Mouse (Mus musculus) MEL (cell line): ENCODE data around the gene Myog. TPM values are rescaled to one million over a fixed set of nuclear protein-coding genes. Genes with fewer than 3 reads are reported as not detected.

Source experiments
- DNase-seq: peaks from one replicate; pipeline ENCODE4 v3.0.0; 2011; ENCODE audit warnings: low read depth, low spot score
- H3K27ac ChIP-seq: 2 replicates; pipeline ENCODE4 v1.5.1; 2012; ENCODE audit warnings: low read depth, mild to moderate bottlenecking, control low read depth, low read length, moderate library complexity; ENCODE audit not compliant: control insufficient read depth
- H3K27me3 ChIP-seq, 2 experiments: fragments of 150-350 bp in 1 of 2; sonication (generic) in 1 of 2; 2 replicates each; pipeline ENCODE4 v1.6.1; 2012; ENCODE audit warnings: low read length in 2 of 2, mild to moderate bottlenecking in 2 of 2, improper control_type of control experiment in 1 of 2, moderate library complexity in 1 of 2; ENCODE audit not compliant: insufficient read depth in 2 of 2, control insufficient read depth in 1 of 2
- H3K36me3 ChIP-seq, 2 experiments: 2 replicates each; pipeline ENCODE4 v1.6.1; 2012 to 2014; ENCODE audit warnings: low read length in 2 of 2, improper control_type of control experiment in 1 of 2, inconsistent platforms in 1 of 2, mild to moderate bottlenecking in 1 of 2; ENCODE audit not compliant: insufficient read depth in 2 of 2, control insufficient read depth in 1 of 2
- H3K4me1 ChIP-seq, 2 experiments: fragments of 150-350 bp in 1 of 2; sonication (generic) in 1 of 2; 2 replicates each; pipeline ENCODE4 v1.6.1; 2012; ENCODE audit warnings: low read length in 2 of 2, improper control_type of control experiment in 1 of 2, mild to moderate bottlenecking in 1 of 2; ENCODE audit not compliant: insufficient read depth in 2 of 2, control insufficient read depth in 1 of 2
- H3K4me3 ChIP-seq, 2 experiments: fragments of 150-350 bp in 1 of 2; sonication (generic) in 1 of 2; 2 replicates each; pipeline ENCODE4 v1.5.1; 2012; ENCODE audit warnings: low read depth in 2 of 2, low read length in 2 of 2, mild to moderate bottlenecking in 2 of 2, moderate library complexity in 2 of 2, control low read depth in 1 of 2, improper control_type of control experiment in 1 of 2; ENCODE audit not compliant: control insufficient read depth in 1 of 2, insufficient read depth in 1 of 2
- H3K79me2 ChIP-seq: 2 replicates; pipeline ENCODE4 v1.6.1; 2012; ENCODE audit warnings: mild to moderate bottlenecking, low read length, moderate library complexity; ENCODE audit not compliant: control insufficient read depth, poor library complexity, insufficient read depth
- H3K9ac ChIP-seq: 2 replicates; pipeline ENCODE4 v1.6.1; 2012; ENCODE audit warnings: low read depth, mild to moderate bottlenecking, control low read depth, low read length, moderate library complexity; ENCODE audit not compliant: control insufficient read depth, poor library complexity, severe bottlenecking
- H3K9me3 ChIP-seq: fragments of 150-350 bp; sonication (generic); replicated peaks from 2 replicates; pipeline ENCODE4 v1.6.1; 2012; ENCODE audit warnings: mild to moderate bottlenecking, low read length, improper control_type of control experiment, moderate library complexity; ENCODE audit not compliant: insufficient read depth
- BHLHE40 ChIP-seq: IDR thresholded peaks from 2 replicates; pipeline ENCODE4 v1.6.1; 2012; ENCODE audit warnings: low read depth, mild to moderate bottlenecking, inconsistent platforms, low read length, improper control_type of control experiment, borderline replicate concordance
- CHD2 ChIP-seq: IDR thresholded peaks from 2 replicates; pipeline ENCODE4 v1.6.1; 2011; ENCODE audit warnings: low read length, improper control_type of control experiment
- CTCF ChIP-seq, 3 experiments: IDR thresholded peaks in 2 of 3; conservative IDR thresholded peaks in 1 of 3; 2 replicates each; pipeline ENCODE4 v1.5.1; 2011 to 2012; ENCODE audit warnings: low read length in 3 of 3, low read depth in 2 of 3, mild to moderate bottlenecking in 2 of 3, improper control_type of control experiment in 1 of 3, inconsistent platforms in 1 of 3, mixed read lengths in 1 of 3, moderate library complexity in 1 of 3; ENCODE audit not compliant: control insufficient read depth in 1 of 3, insufficient read depth in 1 of 3, poor library complexity in 1 of 3, severe bottlenecking in 1 of 3
- E2F4 ChIP-seq: IDR thresholded peaks from 2 replicates; pipeline ENCODE4 v1.6.1; 2011; ENCODE audit warnings: low read depth, low read length, improper control_type of control experiment, borderline replicate concordance
- ELF1 ChIP-seq: IDR thresholded peaks from 2 replicates; pipeline ENCODE4 v1.6.1; 2014; ENCODE audit warnings: low read depth, mild to moderate bottlenecking, inconsistent platforms, low read length, improper control_type of control experiment, moderate library complexity
- HCFC1 ChIP-seq: IDR thresholded peaks from 2 replicates; pipeline ENCODE4 v1.6.1; 2012; ENCODE audit warnings: low read depth, mild to moderate bottlenecking, inconsistent platforms, low read length, improper control_type of control experiment, moderate library complexity
- JUND ChIP-seq: IDR thresholded peaks from 2 replicates; pipeline ENCODE4 v1.6.1; 2011; ENCODE audit warnings: low read depth, mild to moderate bottlenecking, improper control_type of control experiment, low read length
- KAT2A ChIP-seq: conservative IDR thresholded peaks from 2 replicates; pipeline ENCODE4 v1.6.1; 2012; ENCODE audit warnings: low read depth, low read length, improper control_type of control experiment, inconsistent platforms
- MAFK ChIP-seq: IDR thresholded peaks from 2 replicates; pipeline ENCODE4 v1.6.1; 2011; ENCODE audit warnings: low read depth, mild to moderate bottlenecking, low read length, improper control_type of control experiment, borderline replicate concordance
- MYC ChIP-seq: IDR thresholded peaks from 2 replicates; pipeline ENCODE4 v1.6.1; 2011; ENCODE audit warnings: low read depth, mild to moderate bottlenecking, low read length, improper control_type of control experiment, moderate library complexity
- NELFE ChIP-seq: IDR thresholded peaks from 2 replicates; pipeline ENCODE4 v1.6.1; 2011; ENCODE audit warnings: low read depth, low read length, improper control_type of control experiment
- NRF1 ChIP-seq: IDR thresholded peaks from 2 replicates; pipeline ENCODE4 v1.6.1; 2014; ENCODE audit warnings: low read depth, mild to moderate bottlenecking, inconsistent platforms, low read length, improper control_type of control experiment, moderate library complexity; ENCODE audit not compliant: poor library complexity, insufficient read depth, severe bottlenecking
- POLR2AphosphoS2 ChIP-seq: IDR thresholded peaks from 2 replicates; pipeline ENCODE4 v1.6.1; 2011; ENCODE audit warnings: low read length, improper control_type of control experiment
- POLR2AphosphoS5 ChIP-seq: IDR thresholded peaks from 2 replicates; pipeline ENCODE4 v1.6.1; 2012; ENCODE audit warnings: low read depth, borderline replicate concordance, mild to moderate bottlenecking, inconsistent platforms, low read length, moderate library complexity, mixed read lengths
- RAD21 ChIP-seq: IDR thresholded peaks from 2 replicates; pipeline ENCODE4 v1.6.1; 2011; ENCODE audit warnings: mild to moderate bottlenecking, low read depth, low read length, improper control_type of control experiment
- SMC3 ChIP-seq: IDR thresholded peaks from 2 replicates; pipeline ENCODE4 v1.6.1; 2011; ENCODE audit warnings: low read depth, low read length, improper control_type of control experiment
- TBP ChIP-seq: IDR thresholded peaks from 2 replicates; pipeline ENCODE4 v1.8.0; 2011; ENCODE audit warnings: low read depth, low read length, improper control_type of control experiment
- UBTF ChIP-seq: IDR thresholded peaks from 2 replicates; pipeline ENCODE4 v1.6.1; 2012; ENCODE audit warnings: low read depth, mild to moderate bottlenecking, inconsistent platforms, low read length, improper control_type of control experiment, moderate library complexity, borderline replicate concordance; ENCODE audit not compliant: insufficient read depth
- ZC3H11A ChIP-seq: IDR thresholded peaks from 2 replicates; pipeline ENCODE4 v1.6.1; 2012; ENCODE audit warnings: low read depth, mild to moderate bottlenecking, inconsistent platforms, low read length, improper control_type of control experiment
- polyA plus RNA-seq, 2 experiments: library from polyadenylated mRNA; stranded (reverse) in 1 of 2; unstranded in 1 of 2; fragments of >175 nt in 1 of 2; fragments of >200 nt in 1 of 2; gene quantifications; 2 replicates each; pipeline versions ENCODE4 v1.2.1 to v1.2.4; 2012; ENCODE audit warnings: low replicate concordance in 2 of 2, low read depth in 1 of 2; ENCODE audit not compliant: insufficient read length in 2 of 2, insufficient read depth in 1 of 2, missing spikeins in 1 of 2
- total RNA-seq: library from RNA; depleted of rRNA; stranded (reverse); fragments of 300-350 nt; gene quantifications from 2 replicates; pipeline ENCODE4 v1.2.3, GENCODE M21; 2012; rRNA removed

The Myog gene
- total and polyA plus RNA-seq, 3 experiments = not detected

GRCm38 (mm10) chr1:134339757-134340619, 50.2 kb downstream of the Myog start:
- Histone ChIP-seq H3K79me2 (no peaks in the 10 kb centered on the region), H3K9me3 (no peaks in the 10 kb centered on the region), H3K36me3 (no peaks in the 10 kb centered on the region), H3K27ac (no peak overlapping the region), H3K9ac (no peak overlapping the region), H3K27me3 (no peaks in the 10 kb centered on the region), H3K4me3 (no peak overlapping the region), H3K4me1 (no peaks in the 10 kb centered on the region)
- TF ChIP-seq ZC3H11A (peak; percentile 45), UBTF (no peak), CTCF (IDR thresholded peaks at IDR 0.05 in 2 of 3, conservative IDR thresholded peaks at IDR 0.05 in 1 of 3; ENCODE audit: control insufficient read depth in 1 of 3, insufficient read depth in 1 of 3, low read depth in 2 of 3, low read length in 3 of 3, poor library complexity in 1 of 3, severe bottlenecking in 1 of 3) (peak; percentile 49 to 61 (median 56); a peak in 5 of 6 replicates), E2F4 (no peak), RAD21 (peak; percentile 67), SMC3 (peak; percentile 45), BHLHE40 (no peak), TBP (no peak), CHD2 (no peak), JUND (no peak)
- peak; percentile 61 for DNase-seq

- H3K27ac ChIP-seq = no peak overlapping the region
- H3K4me1 ChIP-seq = no peaks in the 10 kb centered on the region
- TF ChIP-seq MAFK = no peak
- TF ChIP-seq ZC3H11A = no peak
- no peak for TF ChIP-seq POLR2AphosphoS5
- TF ChIP-seq TBP = no peak
- no peak for TF ChIP-seq NELFE
- TF ChIP-seq MYC = no peak
- no peak for TF ChIP-seq HCFC1
- no peak for TF ChIP-seq NRF1
- no peak for TF ChIP-seq RAD21
- TF ChIP-seq ELF1 = no peak
- no peak for TF ChIP-seq POLR2AphosphoS2
- TF ChIP-seq KAT2A = no peak
- TF ChIP-seq, all 39 proteins: peak for 0
- Histone ChIP-seq H3K9ac (no peak overlapping the region), H3K27me3 (no peaks in the 10 kb centered on the region), H3K9me3 (no peaks in the 10 kb centered on the region), H3K79me2 (no peaks in the 10 kb centered on the region), H3K36me3 (peaks cover 0 to 1% of the 10 kb centered on the region in 2 experiments; a peak in 1 of 4 replicates), H3K4me3 (no peak overlapping the region)
- no peak for DNase-seq
Measured at GRCm38 (mm10) chr1:134341641-134342277, 52.0 kb downstream of the Myog start.

Other genes with a start within 250 kb of the Myog start
- 2.1 and 2.7 TPM in 2 replicates for gene Btg2, start 210.9 kb upstream of the Myog start, total RNA-seq
- gene Btg2, start 210.9 kb upstream of the Myog start, polyA plus RNA-seq = 1 to 10 TPM in 1 of 2 experiments, not detected in 1; 3.6 TPM
- not detected in 2 replicates for gene Chit1, start 178.7 kb upstream of the Myog start, total RNA-seq
- gene Chit1, start 178.7 kb upstream of the Myog start, polyA plus RNA-seq = not detected
- not detected in 2 replicates for gene Chil1, start 107.8 kb upstream of the Myog start, total RNA-seq
- gene Chil1, start 107.8 kb upstream of the Myog start, polyA plus RNA-seq = not detected
- gene Mybph, start 96.5 kb upstream of the Myog start, total RNA-seq = not detected in 2 replicates
- not detected for gene Mybph, start 96.5 kb upstream of the Myog start, polyA plus RNA-seq
- 0.03 TPM in 1 of 2 replicates, not detected in the other for gene Adora1, start 54.6 kb upstream of the Myog start, total RNA-seq
- not detected for gene Adora1, start 54.6 kb upstream of the Myog start, polyA plus RNA-seq
- not detected in 2 replicates for gene Ppfia4, start 42.9 kb downstream of the Myog start, total RNA-seq
- gene Ppfia4, start 42.9 kb downstream of the Myog start, polyA plus RNA-seq = under 1 TPM in 1 of 2 experiments, not detected in 1; 0.11 TPM
- gene Tmem183a, start 72.0 kb downstream of the Myog start, total RNA-seq = 54.2 and 69.3 TPM in 2 replicates
- gene Tmem183a, start 72.0 kb downstream of the Myog start, polyA plus RNA-seq = 100 to 1,000 TPM in 1 of 2 experiments, 10 to 100 TPM in 1; 82.7 to 131 TPM
- gene 4933406M09Rik, start 96.0 kb downstream of the Myog start, total RNA-seq = not detected in 2 replicates
- gene 4933406M09Rik, start 96.0 kb downstream of the Myog start, polyA plus RNA-seq = not detected
- 18.8 and 35.8 TPM in 2 replicates for gene Cyb5r1, start 115.6 kb downstream of the Myog start, total RNA-seq
- gene Cyb5r1, start 115.6 kb downstream of the Myog start, polyA plus RNA-seq = 10 to 100 TPM in 1 of 2 experiments, not detected in 1; 94.8 TPM
- gene Adipor1, start 125.4 kb downstream of the Myog start, total RNA-seq = 55.2 and 57.6 TPM in 2 replicates
- gene Adipor1, start 125.4 kb downstream of the Myog start, polyA plus RNA-seq = 100 to 1,000 TPM in 1 of 2 experiments, 10 to 100 TPM in 1; 94.1 to 109 TPM
- gene Klhl12, start 165.5 kb downstream of the Myog start, total RNA-seq = 21.8 and 26.4 TPM in 2 replicates
- gene Klhl12, start 165.5 kb downstream of the Myog start, polyA plus RNA-seq = 10 to 100 TPM in 1 of 2 experiments, not detected in 1; 20.8 TPM
- 18.5 and 21.5 TPM in 2 replicates for gene Rabif, start 204.7 kb downstream of the Myog start, total RNA-seq
- gene Rabif, start 204.7 kb downstream of the Myog start, polyA plus RNA-seq = 10 to 100 TPM in 1 of 2 experiments, not detected in 1; 21.8 TPM